Mouse (Mus musculus): ENCODE measurements around the gene Il23a.
"Not testable (repeated sequence)": the region's sequence is repeated elsewhere in the genome, so short reads cannot be mapped to it uniquely, and the experiment has no call there.

DNA sequence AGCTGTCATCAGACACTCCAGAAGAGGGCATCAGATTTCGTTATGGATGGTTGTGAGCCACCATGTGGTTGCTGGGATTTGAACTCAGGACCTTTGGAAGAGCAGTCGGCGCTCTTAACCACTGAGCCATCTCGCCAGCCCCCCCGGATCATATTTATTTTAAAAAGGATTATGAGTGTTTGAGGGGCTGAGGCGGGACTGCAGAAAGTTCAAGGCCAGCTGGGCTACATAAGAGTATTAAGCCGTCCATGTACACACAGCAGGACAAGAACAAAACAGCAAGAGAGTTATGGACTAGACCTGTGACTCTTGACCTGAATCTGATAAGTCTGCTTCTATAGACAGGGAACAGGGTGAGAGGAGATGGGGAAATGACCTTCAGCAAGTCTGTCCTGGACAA, 38.2 kb downstream of the Il23a start:
- TF ChIP-seq CTCF (conservative IDR thresholded peaks at IDR 0.05; ENCODE audit: insufficient read depth, insufficient read length, low read depth, low read length); POLR2A (IDR thresholded peaks at IDR 0.05; ENCODE audit: low read depth, low read length): not testable (repeated sequence)
